Mouse (Mus musculus): ENCODE results near the gene Cep128.

DNA sequence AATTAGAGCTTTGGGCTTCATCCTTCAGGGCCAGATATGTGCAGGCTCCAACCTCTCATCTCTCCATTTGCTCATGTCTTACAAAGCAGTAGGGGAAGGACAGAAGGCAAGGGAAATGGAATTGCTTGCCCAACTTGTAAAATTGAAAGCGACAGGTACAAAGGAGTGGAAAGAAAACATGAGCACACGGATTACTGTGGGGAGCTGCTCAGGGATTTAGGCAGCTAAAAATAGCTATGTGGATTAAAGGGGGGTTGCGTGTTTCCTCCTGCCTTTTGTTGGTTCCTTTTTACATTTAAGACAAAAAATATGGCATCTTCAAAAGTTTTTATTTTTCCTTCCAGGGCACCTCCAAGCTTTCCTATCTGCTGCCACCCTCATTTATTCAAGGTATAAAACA is 269.2 kb downstream of the Cep128 start:
- TF ChIP-seq CTCF (IDR thresholded peaks at IDR 0.05; ENCODE audit: insufficient read depth, low read length) (no peak), POLR2A (IDR thresholded peaks at IDR 0.05; ENCODE audit: borderline replicate concordance, extremely low read depth, low read depth, low read length) (no peak)

Measured in lung, adult 2 months (tissue).